Mouse (Mus musculus): ENCODE measurements around the gene Lars2. TPM values are rescaled to one million over a fixed set of nuclear protein-coding genes. Genes with fewer than 3 reads are reported as not detected.
A peak's percentile ranks its signal among the peaks of the same experiment; 100 is the strongest.

Lars2 gene
- total and polyA plus RNA-seq, 3 experiments, result 5.1 to 15,188 (median 765) TPM

DNA sequence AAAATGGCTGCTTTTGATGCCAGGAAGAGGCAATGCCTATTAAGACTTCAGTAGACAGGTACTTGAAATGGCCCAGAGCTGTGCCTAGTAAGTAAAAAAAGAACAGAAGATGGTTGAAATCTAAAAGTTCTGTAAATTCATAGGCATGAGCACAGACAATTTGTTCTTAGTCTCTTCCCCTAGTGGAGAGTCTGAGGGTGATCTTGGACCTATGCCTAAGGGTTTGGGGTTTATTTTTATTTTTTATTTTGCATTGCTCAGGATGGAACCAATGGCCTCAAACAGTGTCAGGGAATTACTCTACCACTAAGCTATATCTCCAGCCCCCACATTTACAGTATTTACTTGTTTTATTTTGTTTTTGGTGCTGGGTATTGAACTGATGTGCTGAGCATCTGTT lies 909 bp downstream of the Lars2 start:
- Histone ChIP-seq H3K4me2 (ENCODE audit: insufficient read depth, low read depth, poor library complexity, severe bottlenecking) (peak overlapping the region; percentile 74), H3K9me3 (replicated peaks; ENCODE audit: low read length) (no peaks in the 10 kb centered on the region), H3K27ac (ENCODE audit: insufficient read depth, low read depth) (no peak overlapping the region), H3K36me3 (replicated peaks in 1 of 2; ENCODE audit: control insufficient read depth in 1 of 2, insufficient read depth in 1 of 2, low read length in 1 of 2) (peaks cover 11 to 18% of the 10 kb centered on the region in 2 experiments), H3K4me1 (ENCODE audit: control insufficient read depth in 1 of 2, insufficient read depth in 2 of 2) (peaks cover 3 to 25% of the 10 kb centered on the region in 2 experiments; a peak in 3 of 4 replicates), H3K27me3 (replicated peaks) (peaks cover 5% of the 10 kb centered on the region), H3K79me2 (replicated peaks; ENCODE audit: control insufficient read depth, extremely low read depth, insufficient read depth, poor library complexity, severe bottlenecking) (peaks cover 1% of the 10 kb centered on the region; the same call in 1 of the 2 replicates), H3K4me3 (replicated peaks in 1 of 3; ENCODE audit: low read depth in 2 of 3, low read length in 2 of 3, poor library complexity in 1 of 3) (peak overlapping the region; percentile 73 to 93 (median 88)), H3K9ac (ENCODE audit: insufficient read depth, low read depth) (peak overlapping the region; percentile 79)
- in situ Hi-C loops (cut with MboI; ENCODE audit: low pct_ligation_motif_present, low pct_unique_long_range_greater_than_20kb, low sequenced_read_pairs) (loop anchor here (10.0 kb wide), 1 partner anchor 83 kb away; no protein-coding TSS in a partner anchor), dilution Hi-C loops (cut with MboI; ENCODE audit: extremely low pct_ligation_motif_present, extremely low pct_unique_long_range_greater_than_20kb, low sequenced_read_pairs) (no loop called here)
- DNase-seq (ENCODE audit: extremely low read depth), result no peak
- TF ChIP-seq CTCF (conservative IDR thresholded peaks at IDR 0.05 in 1 of 2, IDR thresholded peaks at IDR 0.05 in 1 of 2; ENCODE audit: low read depth in 2 of 2, low read length in 2 of 2) (peak in 1 of 2 experiments; percentile 5; a peak in 1 of 4 replicates), POLR2A (IDR thresholded peaks at IDR 0.05; ENCODE audit: low read depth, low read length) (no peak)

DNA sequence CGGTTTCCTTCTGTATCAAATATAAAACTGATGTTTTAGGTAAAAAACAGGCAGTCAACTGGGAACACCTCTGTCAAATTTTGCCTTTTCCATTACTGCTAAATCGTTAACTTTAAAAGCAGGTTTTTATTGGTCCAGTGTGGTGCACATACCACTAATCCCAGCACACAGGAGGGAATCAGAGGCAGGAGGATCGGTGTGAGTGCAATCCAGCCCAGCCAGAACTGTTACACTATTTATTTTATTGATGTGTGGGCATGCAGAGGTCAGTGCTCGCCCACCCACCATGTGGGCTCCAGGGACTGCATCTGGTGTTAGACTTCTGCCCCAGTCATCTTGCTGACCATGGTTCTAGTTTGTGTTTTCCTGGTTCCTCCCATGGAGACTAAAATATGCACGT lies 15.7 kb downstream of the Lars2 start:
- no peak for DNase-seq (ENCODE audit: extremely low read depth)
- peaks cover 42 to 85% of the 10 kb centered on the region in 2 experiments for H3K36me3 ChIP-seq (replicated peaks in 1 of 2; ENCODE audit: control insufficient read depth in 1 of 2, insufficient read depth in 1 of 2, low read length in 1 of 2)

DNA sequence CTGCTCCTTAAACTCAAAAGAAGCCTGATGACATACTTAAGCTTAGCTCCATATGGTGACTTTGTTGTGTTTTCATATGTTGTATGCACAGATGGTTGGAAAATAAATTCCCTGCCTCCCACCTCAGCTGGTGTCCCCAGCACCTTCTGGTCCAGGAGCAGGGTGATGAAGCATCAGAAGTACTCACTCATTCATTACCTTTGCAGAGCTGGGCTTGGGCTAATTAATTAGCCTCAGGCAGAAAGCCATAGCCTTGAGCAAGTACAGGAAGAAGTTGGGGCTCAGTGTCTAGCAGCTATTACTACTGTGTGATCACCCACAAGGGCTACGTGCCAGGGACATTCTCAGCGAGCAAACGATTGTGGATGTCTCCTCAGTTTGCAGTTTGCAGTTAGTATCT lies 18.0 kb downstream of the Lars2 start:
- Histone ChIP-seq H3K4me2 (ENCODE audit: insufficient read depth, low read depth, poor library complexity, severe bottlenecking) (no peak overlapping the region), H3K27ac (ENCODE audit: insufficient read depth, low read depth) (no peak overlapping the region), H3K79me2 (replicated peaks; ENCODE audit: control insufficient read depth, extremely low read depth, insufficient read depth, poor library complexity, severe bottlenecking) (no peaks in the 10 kb centered on the region), H3K9me3 (replicated peaks; ENCODE audit: low read length) (no peaks in the 10 kb centered on the region), H3K9ac (ENCODE audit: insufficient read depth, low read depth) (no peak overlapping the region), H3K4me3 (replicated peaks in 1 of 3; ENCODE audit: low read depth in 2 of 3, low read length in 2 of 3, poor library complexity in 1 of 3) (no peak overlapping the region), H3K4me1 (ENCODE audit: control insufficient read depth in 1 of 2, insufficient read depth in 2 of 2) (peaks cover 3 to 11% of the 10 kb centered on the region in 2 experiments; a peak in 3 of 4 replicates), H3K27me3 (replicated peaks) (no peaks in the 10 kb centered on the region), H3K36me3 (replicated peaks in 1 of 2; ENCODE audit: control insufficient read depth in 1 of 2, insufficient read depth in 1 of 2, low read length in 1 of 2) (peaks cover 30 to 81% of the 10 kb centered on the region in 2 experiments)
- TF ChIP-seq USF2 (conservative IDR thresholded peaks at IDR 0.05; ENCODE audit: low read depth, low read length) (no peak), IRF4 (IDR thresholded peaks at IDR 0.05; ENCODE audit: low read depth, low read length) (no peak), JUND (conservative IDR thresholded peaks at IDR 0.05; ENCODE audit: low read depth, low read length) (no peak), MEF2A (IDR thresholded peaks at IDR 0.05; ENCODE audit: borderline replicate concordance, low read depth, low read length) (no peak), NRF1 (IDR thresholded peaks at IDR 0.05; ENCODE audit: low read depth, low read length) (no peak), UBTF (IDR thresholded peaks at IDR 0.05; ENCODE audit: low read depth, low read length) (no peak), ZC3H11A (IDR thresholded peaks at IDR 0.05; ENCODE audit: low read depth, low read length) (no peak), SIN3A (IDR thresholded peaks at IDR 0.05; ENCODE audit: low read length) (no peak), PAX5 (IDR thresholded peaks at IDR 0.05; ENCODE audit: low read length) (no peak), ELF1 (IDR thresholded peaks at IDR 0.05; ENCODE audit: low read depth, low read length) (no peak)
- dilution Hi-C loops (cut with MboI; ENCODE audit: extremely low pct_ligation_motif_present, extremely low pct_unique_long_range_greater_than_20kb, low sequenced_read_pairs) (no loop called here), in situ Hi-C loops (cut with MboI; ENCODE audit: low pct_ligation_motif_present, low pct_unique_long_range_greater_than_20kb, low sequenced_read_pairs) (no loop called here)
- no peak for DNase-seq (ENCODE audit: extremely low read depth)

More for the DNA sequence above, 15.7 kb downstream of the Lars2 start:
- Histone ChIP-seq H3K4me3 (replicated peaks in 1 of 3; ENCODE audit: low read depth in 2 of 3, low read length in 2 of 3, poor library complexity in 1 of 3) (no peak overlapping the region), H3K9me3 (replicated peaks; ENCODE audit: low read length) (no peaks in the 10 kb centered on the region), H3K27me3 (replicated peaks) (no peaks in the 10 kb centered on the region), H3K27ac (ENCODE audit: insufficient read depth, low read depth) (no peak overlapping the region), H3K4me2 (ENCODE audit: insufficient read depth, low read depth, poor library complexity, severe bottlenecking) (no peak overlapping the region), H3K9ac (ENCODE audit: insufficient read depth, low read depth) (no peak overlapping the region), H3K4me1 (ENCODE audit: control insufficient read depth in 1 of 2, insufficient read depth in 2 of 2) (peaks cover 3 to 11% of the 10 kb centered on the region in 2 experiments; a peak in 3 of 4 replicates), H3K79me2 (replicated peaks; ENCODE audit: control insufficient read depth, extremely low read depth, insufficient read depth, poor library complexity, severe bottlenecking) (no peaks in the 10 kb centered on the region)
- in situ Hi-C loops (cut with MboI; ENCODE audit: low pct_ligation_motif_present, low pct_unique_long_range_greater_than_20kb, low sequenced_read_pairs) (no loop called here), dilution Hi-C loops (cut with MboI; ENCODE audit: extremely low pct_ligation_motif_present, extremely low pct_unique_long_range_greater_than_20kb, low sequenced_read_pairs) (no loop called here)
- TF ChIP-seq EP300 (IDR thresholded peaks at IDR 0.05; ENCODE audit: low read length), result no peak
- TF ChIP-seq MAX (IDR thresholded peaks at IDR 0.05; ENCODE audit: low read length), result no peak
- TF ChIP-seq RCOR1 (conservative IDR thresholded peaks at IDR 0.05; ENCODE audit: low read depth, low read length), result no peak
- TF ChIP-seq CHD1 (IDR thresholded peaks at IDR 0.05; ENCODE audit: low read depth, low read length), result no peak
- no peak for TF ChIP-seq ZMIZ1 (IDR thresholded peaks at IDR 0.05; ENCODE audit: low read depth, low read length)

Measured in CH12.LX (cell line).